Mouse (Mus musculus) thymus, adult 2 months (tissue): ENCODE measurements at regions not wholly inside any gene's neighbourhood (a gene's known extent, or its start where the extent isn't known, plus 50 kb on each side); places are given as distances from the start of the nearest gene placed in this dataset.

Experiments used
- DNase-seq: peaks from one replicate; pipeline ENCODE4 v3.0.0; 2021
- H3K27ac ChIP-seq: fragments of 200-500 bp; 2 replicates; pipeline ENCODE4 v1.5.1; 2012; ENCODE audit warnings: low read length, control low read depth; ENCODE audit not compliant: control insufficient read depth, insufficient read depth
- H3K27me3 ChIP-seq: fragments of 200-500 bp; 2 replicates; pipeline ENCODE4 v1.6.1; 2012; ENCODE audit warnings: mild to moderate bottlenecking, low read length, moderate library complexity, mixed read lengths; ENCODE audit not compliant: control insufficient read depth, insufficient read depth
- H3K36me3 ChIP-seq: fragments of 200-500 bp; 2 replicates; pipeline ENCODE4 v1.6.1; 2012; ENCODE audit warnings: mild to moderate bottlenecking, low read length, moderate library complexity; ENCODE audit not compliant: control insufficient read depth, insufficient read depth
- H3K4me1 ChIP-seq: fragments of 200-500 bp; replicated peaks from 2 replicates; pipeline ENCODE4 v1.6.1; 2012; ENCODE audit warnings: low read length; ENCODE audit not compliant: control insufficient read depth, insufficient read depth
- H3K4me3 ChIP-seq: fragments of 200-500 bp; 2 replicates; pipeline ENCODE4 v1.5.1; 2012; ENCODE audit warnings: mild to moderate bottlenecking, low read length, control low read depth, moderate library complexity; ENCODE audit not compliant: control insufficient read depth, insufficient read depth
- CTCF ChIP-seq: fragments of 200-500 bp; IDR thresholded peaks from 2 replicates; pipeline ENCODE4 v1.5.1; 2012; ENCODE audit warnings: mild to moderate bottlenecking, control low read depth, low read length, moderate library complexity, borderline replicate concordance; ENCODE audit not compliant: control insufficient read depth, poor library complexity, insufficient read depth; ENCODE audit errors: extremely low read depth
- POLR2A ChIP-seq: fragments of 200-500 bp; IDR thresholded peaks from 2 replicates; pipeline ENCODE4 v1.6.1; 2012; ENCODE audit warnings: mild to moderate bottlenecking, low read length, control low read depth, moderate library complexity; ENCODE audit not compliant: control insufficient read depth, poor library complexity, insufficient read depth; ENCODE audit errors: extremely low read depth
- WGBS: fragments of 180-500 bp; shearing (Covaris S2); methylation state at CpG from one replicate; pipeline ENCODE4 v1.1.7; 2018; 5-methylcytosine and 5-hydroxymethylcytosine counted together

DNA sequence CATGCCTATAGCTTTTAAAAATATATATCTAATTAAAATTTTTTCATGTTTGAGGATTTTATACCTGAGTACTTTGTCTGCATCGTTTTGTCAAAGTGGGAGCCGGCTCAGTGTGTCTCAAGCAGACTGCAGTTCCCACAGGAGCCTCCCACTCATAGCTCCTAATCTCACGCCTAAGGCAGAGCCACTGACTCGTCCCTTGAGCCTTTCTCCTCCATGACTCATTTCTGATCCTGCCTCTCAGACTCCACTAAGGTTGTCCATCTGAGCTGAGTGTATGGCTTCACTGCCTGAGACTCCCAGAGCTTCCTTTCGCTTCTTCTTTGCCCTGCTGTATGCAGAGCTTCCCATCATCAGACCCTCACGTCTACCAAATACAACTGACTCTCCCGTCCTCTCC, 98.8 kb downstream of the Efnb2 start:
- Histone ChIP-seq H3K27me3 (no peaks in the 10 kb centered on the region), H3K4me3 (no peak overlapping the region), H3K4me1 (no peaks in the 10 kb centered on the region), H3K36me3 (no peaks in the 10 kb centered on the region), H3K27ac (no peak overlapping the region)
- no peak for DNase-seq
- TF ChIP-seq POLR2A = no peak
- no peak for TF ChIP-seq CTCF
- 86% methylated on average over 7 of the region's 7 CpGs for WGBS

DNA sequence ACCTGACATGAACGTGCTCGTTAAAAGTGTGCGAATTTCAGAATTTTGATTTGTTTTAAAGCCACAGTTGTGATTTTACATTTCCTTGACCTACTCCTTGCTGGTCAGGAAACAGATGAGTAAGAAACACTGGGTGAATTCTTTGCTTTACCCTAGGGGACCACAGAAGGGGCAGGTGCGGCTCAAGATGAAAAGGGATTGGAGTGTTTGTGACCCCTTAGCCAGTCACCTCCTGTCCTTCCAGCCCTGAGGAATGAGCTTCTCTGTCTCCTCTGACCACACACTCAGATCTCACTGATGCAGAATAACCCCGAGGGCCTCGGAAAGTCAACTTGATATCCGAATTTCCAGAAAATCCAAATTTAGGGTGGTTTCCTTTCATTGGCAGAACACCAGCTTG, 103.0 kb downstream of the Efnb2 start:
- H3K4me3 ChIP-seq = no peak overlapping the region
- no peak for TF ChIP-seq CTCF
- TF ChIP-seq POLR2A = no peak
- no peaks in the 10 kb centered on the region for H3K27me3 ChIP-seq
- WGBS = 93% methylated on average over 7 of the region's 7 CpGs
- no peaks in the 10 kb centered on the region for H3K4me1 ChIP-seq
- H3K36me3 ChIP-seq = no peaks in the 10 kb centered on the region
- no peak overlapping the region for H3K27ac ChIP-seq
- no peak for DNase-seq

DNA sequence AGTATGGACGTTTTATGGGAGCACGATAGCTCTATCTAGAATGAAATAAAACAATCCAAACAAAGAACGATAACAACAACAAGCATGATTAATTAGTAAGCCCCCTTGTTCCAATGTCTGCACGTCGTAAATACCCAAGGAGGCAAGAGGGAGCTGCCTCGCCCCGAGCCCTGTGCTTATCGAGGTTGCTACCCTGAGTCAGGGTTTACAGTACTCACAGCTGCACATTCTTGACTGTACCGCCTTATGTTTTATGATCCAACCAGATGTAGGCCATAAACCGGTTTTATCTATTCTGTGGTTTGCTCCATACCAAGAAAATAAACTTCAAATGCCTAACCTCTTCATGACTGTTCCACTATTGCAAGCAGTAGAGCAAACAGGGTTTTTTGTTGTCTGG, 104.9 kb downstream of the Efnb2 start:
- H3K36me3 ChIP-seq = no peaks in the 10 kb centered on the region
- H3K27ac ChIP-seq = no peak overlapping the region
- 88% methylated on average over 10 of the region's 10 CpGs for WGBS

DNA sequence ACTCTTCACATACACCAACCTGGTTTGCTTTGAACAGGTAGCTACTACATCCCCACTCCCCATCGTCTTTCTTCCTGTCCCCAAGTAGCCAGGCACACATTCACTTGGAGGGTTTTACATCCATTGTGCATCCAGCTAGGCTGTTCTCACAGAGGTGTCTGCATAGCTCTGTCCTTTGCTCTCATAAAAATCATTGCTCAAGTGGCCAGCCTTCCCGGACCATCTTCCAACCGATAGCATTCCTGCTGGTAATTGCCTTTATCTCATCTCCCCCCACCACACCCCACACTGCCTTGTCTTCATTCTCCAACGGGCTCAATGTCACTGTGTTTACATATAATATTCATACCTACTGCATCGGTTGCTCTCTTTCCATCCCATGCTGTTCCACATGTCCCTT, 106.4 kb downstream of the Efnb2 start:
- H3K27ac ChIP-seq = no peak overlapping the region
- H3K36me3 ChIP-seq = no peaks in the 10 kb centered on the region
- H3K4me1 ChIP-seq = no peaks in the 10 kb centered on the region
- 94% methylated on average over 5 of the region's 5 CpGs for WGBS
- DNase-seq = no peak
- no peak overlapping the region for H3K4me3 ChIP-seq
- TF ChIP-seq POLR2A (no peak), CTCF (no peak)
- no peaks in the 10 kb centered on the region for H3K27me3 ChIP-seq

More for the DNA sequence above, 104.9 kb downstream of the Efnb2 start:
- no peak for DNase-seq
- Histone ChIP-seq H3K4me1 (no peaks in the 10 kb centered on the region), H3K4me3 (no peak overlapping the region), H3K27me3 (no peaks in the 10 kb centered on the region)
- TF ChIP-seq POLR2A = no peak
- TF ChIP-seq CTCF = no peak

DNA sequence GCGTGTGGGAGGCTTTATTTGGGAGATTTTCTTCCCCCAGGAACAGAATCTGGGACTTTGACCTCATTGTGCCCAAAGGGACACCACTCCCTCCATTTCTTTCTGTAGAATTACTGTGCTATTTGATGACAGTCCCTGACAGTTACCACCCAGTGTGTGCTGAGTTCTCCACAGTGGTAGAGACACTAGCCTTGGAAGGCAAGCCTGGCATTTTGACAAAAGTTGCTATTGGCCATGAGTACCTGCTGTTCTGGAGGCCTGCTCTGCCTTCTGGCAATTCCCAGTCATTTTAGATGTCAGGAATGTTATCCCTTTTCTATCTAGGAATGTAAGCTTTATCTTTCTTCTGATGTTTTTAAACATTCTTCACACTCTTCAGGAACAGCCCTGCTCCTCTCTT, 108.3 kb downstream of the Efnb2 start:
- Histone ChIP-seq H3K36me3 (no peaks in the 10 kb centered on the region), H3K4me3 (no peak overlapping the region), H3K27me3 (no peaks in the 10 kb centered on the region), H3K27ac (no peak overlapping the region), H3K4me1 (no peaks in the 10 kb centered on the region)
- WGBS = 97% methylated on average over 1 of the region's 1 CpGs
- TF ChIP-seq CTCF (no peak), POLR2A (no peak)
- no peak for DNase-seq

DNA sequence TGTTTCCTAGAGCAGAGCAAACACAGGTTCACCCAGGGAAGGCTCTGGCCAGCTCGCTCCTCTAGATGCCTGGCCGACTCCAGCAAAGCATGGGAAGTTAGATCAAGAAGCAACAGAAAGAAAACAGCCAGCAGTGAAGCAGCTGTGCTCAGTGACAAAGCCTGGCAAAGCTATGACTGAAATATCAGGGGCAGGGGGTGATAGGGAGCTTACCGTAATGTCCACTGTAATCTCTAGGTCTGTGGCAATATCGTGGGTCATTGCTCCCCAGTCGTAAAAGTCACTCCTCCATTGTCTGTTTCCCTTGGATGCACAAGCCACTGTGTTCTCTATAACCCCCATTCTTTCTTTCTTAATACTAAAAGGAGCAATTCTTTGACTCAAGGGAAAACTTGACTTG, 124.4 kb downstream of the Efnb2 start:
- Histone ChIP-seq H3K27ac (no peak overlapping the region), H3K36me3 (no peaks in the 10 kb centered on the region), H3K4me3 (no peak overlapping the region), H3K4me1 (no peaks in the 10 kb centered on the region), H3K27me3 (no peaks in the 10 kb centered on the region)
- no peak for TF ChIP-seq POLR2A
- DNase-seq = no peak
- WGBS = 88% methylated on average over 5 of the region's 5 CpGs

DNA sequence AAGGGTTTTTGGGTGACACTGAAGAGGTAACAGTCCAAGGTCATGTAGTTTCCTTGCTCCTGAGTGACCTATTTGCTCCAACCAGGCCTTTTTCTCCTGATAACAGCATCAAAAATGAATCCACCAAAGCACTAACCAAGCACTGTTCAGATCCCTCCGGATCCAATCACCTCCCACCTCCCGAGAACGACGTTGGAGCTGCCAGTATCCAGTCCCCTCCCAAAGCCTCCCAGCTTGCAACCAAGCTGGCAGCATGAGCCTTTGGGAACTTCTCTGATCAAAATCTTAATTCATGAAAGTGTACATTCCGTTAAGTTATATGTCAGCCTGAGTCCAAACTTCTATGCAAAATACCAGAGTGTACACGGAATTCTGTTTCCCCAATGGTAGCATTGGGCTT, 126.3 kb downstream of the Efnb2 start:
- Histone ChIP-seq H3K4me1 (no peaks in the 10 kb centered on the region), H3K27me3 (no peaks in the 10 kb centered on the region), H3K36me3 (no peaks in the 10 kb centered on the region), H3K27ac (no peak overlapping the region), H3K4me3 (no peak overlapping the region)
- 87% methylated on average over 6 of the region's 6 CpGs for WGBS
- DNase-seq = no peak
- TF ChIP-seq POLR2A = no peak
- TF ChIP-seq CTCF = no peak
